Mouse (Mus musculus): ENCODE data around the gene Mettl23.
"Not testable (repeated sequence)": the region's sequence is repeated elsewhere in the genome, so short reads cannot be mapped to it uniquely, and the experiment has no call there.

The Mettl23 gene

GRCm38 (mm10) chr11:116818722-116819121 lies 24.4 kb upstream of the Mettl23 start:
- no peak for DNase-seq (ENCODE audit: low spot score in 2 of 2)

- DNase-seq (ENCODE audit: low spot score in 2 of 2) = no peak
Observed at GRCm38 (mm10) chr11:116819932-116820593, 23.0 kb upstream of the Mettl23 start.

- DNase-seq (ENCODE audit: low spot score in 2 of 2) = no peak
Observed at GRCm38 (mm10) chr11:116821057-116821940, 21.8 kb upstream of the Mettl23 start.

GRCm38 (mm10) chr11:116822215-116822614 lies 20.9 kb upstream of the Mettl23 start:
- no peak for DNase-seq (ENCODE audit: low spot score in 2 of 2)

GRCm38 (mm10) chr11:116822626-116823025 lies 20.5 kb upstream of the Mettl23 start:
- DNase-seq (ENCODE audit: low spot score in 2 of 2) = no peak

GRCm38 (mm10) chr11:116823255-116823654 lies 19.8 kb upstream of the Mettl23 start:
- no peak for DNase-seq (ENCODE audit: low spot score in 2 of 2)

GRCm38 (mm10) chr11:116823885-116824284 lies 19.2 kb upstream of the Mettl23 start:
- not testable (repeated sequence) for DNase-seq (ENCODE audit: low spot score in 2 of 2)

- no peak for DNase-seq (ENCODE audit: low spot score in 2 of 2)
Observed at GRCm38 (mm10) chr11:116825230-116825629, 17.8 kb upstream of the Mettl23 start.

- DNase-seq (ENCODE audit: low spot score in 2 of 2) = no peak
Observed at GRCm38 (mm10) chr11:116826550-116827504, 16.3 kb upstream of the Mettl23 start.

- peak in 1 of 2 experiments; percentile 41 for DNase-seq (ENCODE audit: low spot score in 2 of 2)
Observed at GRCm38 (mm10) chr11:116827534-116828165, 15.4 kb upstream of the Mettl23 start, which contains the start of gene Mxra7. TSS of gene Mxra7 (minus strand) at chr11:116828046.

GRCm38 (mm10) chr11:116832172-116832685 lies 10.8 kb upstream of the Mettl23 start:
- no peak for DNase-seq (ENCODE audit: low spot score in 2 of 2)

GRCm38 (mm10) chr11:116834954-116835353 lies 8.1 kb upstream of the Mettl23 start:
- no peak for DNase-seq (ENCODE audit: low spot score in 2 of 2)

GRCm38 (mm10) chr11:116836283-116836682 lies 6.8 kb upstream of the Mettl23 start:
- no peak for DNase-seq (ENCODE audit: low spot score in 2 of 2)

- DNase-seq (ENCODE audit: low spot score in 2 of 2) = no peak
Observed at GRCm38 (mm10) chr11:116837441-116837840, 5.6 kb upstream of the Mettl23 start.

GRCm38 (mm10) chr11:116838936-116839335 lies 4.1 kb upstream of the Mettl23 start:
- DNase-seq (ENCODE audit: low spot score in 2 of 2) = no peak

GRCm38 (mm10) chr11:116839601-116840000 lies 3.5 kb upstream of the Mettl23 start:
- no peak for DNase-seq (ENCODE audit: low spot score in 2 of 2)

GRCm38 (mm10) chr11:116840748-116841147 lies 2.3 kb upstream of the Mettl23 start:
- DNase-seq (ENCODE audit: low spot score in 2 of 2) = no peak

GRCm38 (mm10) chr11:116842531-116843260 lies 382 bp upstream of the Mettl23 start:
- peak; percentile 44 to 49 for DNase-seq (ENCODE audit: low spot score in 2 of 2)

GRCm38 (mm10) chr11:116846593-116847181 lies 3.6 kb downstream of the Mettl23 start:
- DNase-seq (ENCODE audit: low spot score in 2 of 2) = no peak
